Mouse (Mus musculus) forebrain, embryonic 16.5 days (tissue): ENCODE data around the gene Pgm2. TPM values are rescaled to one million over a fixed set of nuclear protein-coding genes. Genes with fewer than 3 reads are reported as not detected.

ENCODE experiments used
- ATAC-seq: fragments of 200-750 bp; cut with Nextera tagmentation; 2 replicates; pipeline ENCODE4 v1.8.0; 2017; ENCODE audit warnings: mild to moderate bottlenecking, moderate library complexity
- H3K27ac ChIP-seq: fragments of 300-500 bp; sonication (generic); 2 replicates; pipeline ENCODE4 v1.5.1; 2014; ENCODE audit warnings: low read length, control low read depth
- H3K27me3 ChIP-seq: fragments of 300-500 bp; sonication (generic); replicated peaks from 2 replicates; pipeline ENCODE4 v1.6.1; 2014; ENCODE audit warnings: low read length; ENCODE audit not compliant: control insufficient read depth, insufficient read depth
- H3K36me3 ChIP-seq: fragments of 300-500 bp; sonication (generic); 2 replicates; pipeline ENCODE4 v1.6.1; 2014; ENCODE audit not compliant: control insufficient read depth, insufficient read depth
- H3K4me1 ChIP-seq: fragments of 300-500 bp; sonication (generic); replicated peaks from 2 replicates; pipeline ENCODE4 v1.6.1; 2014; ENCODE audit warnings: low read length; ENCODE audit not compliant: control insufficient read depth, insufficient read depth
- H3K4me2 ChIP-seq: fragments of 300-500 bp; sonication (generic); 2 replicates; pipeline ENCODE4 v1.6.1; 2014; ENCODE audit warnings: mild to moderate bottlenecking, low read length, control low read depth
- H3K4me3 ChIP-seq: fragments of 300-500 bp; sonication (generic); replicated peaks from 2 replicates; pipeline ENCODE4 v1.5.1; 2014; ENCODE audit warnings: mild to moderate bottlenecking, low read length, control low read depth
- H3K9ac ChIP-seq: fragments of 300-500 bp; sonication (generic); replicated peaks from 2 replicates; pipeline ENCODE4 v1.6.1; 2014; ENCODE audit warnings: low read depth, low read length, control low read depth
- H3K9me3 ChIP-seq: fragments of 300-500 bp; sonication (generic); 2 replicates; pipeline ENCODE4 v1.6.1; 2016; ENCODE audit warnings: low read length; ENCODE audit not compliant: control insufficient read depth
- WGBS: fragments of 180-500 bp; shearing (Covaris S2); extraction: QIAGEN DNeasy Blood & Tissue Kit; methylation state at CpG from one replicate; pipeline ENCODE4 v1.1.7; 2014; 5-methylcytosine and 5-hydroxymethylcytosine counted together
- polyA plus RNA-seq: library from polyadenylated mRNA; unstranded; fragments of >200 nt; fragmentation: Nextera tagmentation; extraction: Ambion mirVana; gene quantifications from 2 replicates; pipeline ENCODE4 v1.2.1, GENCODE M21; 2015

Gene Pgm2
- polyA plus RNA-seq, 1 experiment from 2014 or later: 23.6 TPM

DNA sequence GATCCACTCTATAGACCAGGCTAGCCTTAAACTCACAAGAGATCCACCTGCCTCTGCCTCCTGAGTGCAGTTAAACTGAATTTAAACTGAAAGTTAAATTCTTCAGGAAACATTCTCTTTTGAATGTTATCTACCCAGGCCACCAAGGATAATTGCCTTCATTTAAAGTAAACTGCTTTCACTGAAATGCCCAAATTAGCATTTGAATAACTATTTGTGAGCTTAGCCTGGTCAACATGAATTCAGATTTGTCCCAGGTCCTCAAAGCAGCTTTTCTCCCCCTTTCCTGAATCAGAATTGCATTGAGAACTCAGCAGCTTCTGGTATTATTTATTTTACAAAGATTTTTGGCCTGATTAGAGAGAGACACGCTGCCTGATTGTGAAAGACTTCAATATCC, 24.4 kb downstream of the Pgm2 start:
- H3K27me3 ChIP-seq: no peaks in the 10 kb centered on the region
- H3K9ac ChIP-seq: no peak overlapping the region
- no peak overlapping the region for H3K4me3 ChIP-seq
- no peak overlapping the region for H3K27ac ChIP-seq
- 16% methylated on average over 1 of the region's 1 CpGs for WGBS
- no peaks in the 10 kb centered on the region for H3K4me1 ChIP-seq
- H3K9me3 ChIP-seq: peaks cover 11% of the 10 kb centered on the region
- no peak overlapping the region for H3K4me2 ChIP-seq
- H3K36me3 ChIP-seq: peaks cover 37% of the 10 kb centered on the region
- no peak for ATAC-seq

DNA sequence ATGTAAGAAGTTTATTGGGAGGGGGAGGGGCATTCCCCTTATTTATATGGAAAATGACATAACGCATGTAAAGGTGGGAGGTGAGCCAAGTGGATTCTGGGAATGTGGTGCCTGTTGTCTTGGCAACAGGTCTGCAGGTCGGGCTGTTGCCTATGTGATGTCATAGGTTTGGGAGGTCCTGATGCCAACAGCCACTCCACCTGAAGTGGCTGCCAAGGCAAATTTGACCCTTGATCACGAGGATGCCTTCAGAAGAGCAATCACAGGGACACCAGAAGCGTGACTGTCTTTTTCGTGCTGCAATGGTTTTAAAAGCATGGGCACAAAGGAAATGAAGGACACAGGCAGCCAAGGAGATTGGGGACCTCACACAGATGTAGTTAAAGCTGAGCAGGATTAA, 33.0 kb downstream of the Pgm2 start:
- Histone ChIP-seq H3K4me3 (no peak overlapping the region), H3K9me3 (no peaks in the 10 kb centered on the region), H3K9ac (no peak overlapping the region), H3K27me3 (no peaks in the 10 kb centered on the region), H3K27ac (no peak overlapping the region), H3K36me3 (no peaks in the 10 kb centered on the region; the same call in 1 of the 2 replicates), H3K4me2 (no peak overlapping the region), H3K4me1 (no peaks in the 10 kb centered on the region)
- WGBS: 63% methylated on average over 5 of the region's 5 CpGs
- no peak for ATAC-seq

DNA sequence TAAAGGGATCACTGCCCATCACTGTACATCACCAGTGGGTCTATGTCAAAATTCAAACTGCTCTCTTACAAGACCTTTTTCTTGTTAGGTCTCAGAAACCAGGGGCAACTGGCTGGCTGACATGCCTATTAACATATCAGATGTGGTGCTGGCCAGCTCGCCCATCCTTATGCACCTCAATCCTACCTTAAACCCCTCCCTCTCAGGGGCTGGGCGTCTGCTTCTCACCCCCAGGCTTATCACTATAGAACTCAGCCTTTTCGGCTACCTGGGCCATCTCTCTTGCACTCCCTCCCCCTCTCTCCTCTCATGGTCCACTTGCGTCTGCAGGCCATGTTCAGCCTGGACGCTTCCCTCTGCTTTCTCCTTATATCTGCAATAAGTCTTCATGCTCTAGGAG, 38.8 kb downstream of the Pgm2 start:
- H3K27ac ChIP-seq: no peak overlapping the region
- no peaks in the 10 kb centered on the region; the same call in 1 of the 2 replicates for H3K36me3 ChIP-seq
- no peaks in the 10 kb centered on the region for H3K4me1 ChIP-seq
- H3K9me3 ChIP-seq: no peaks in the 10 kb centered on the region
- H3K4me3 ChIP-seq: no peak overlapping the region
- H3K4me2 ChIP-seq: no peak overlapping the region
- WGBS: 73% methylated on average over 5 of the region's 5 CpGs
- ATAC-seq: no peak
- H3K27me3 ChIP-seq: no peaks in the 10 kb centered on the region
- no peak overlapping the region for H3K9ac ChIP-seq

GRCm38 (mm10) chr5:64133901-64134300, 41.2 kb downstream of the Pgm2 start:
- Histone ChIP-seq H3K4me3 (no peak overlapping the region), H3K27me3 (no peaks in the 10 kb centered on the region), H3K27ac (no peak overlapping the region), H3K4me2 (no peak overlapping the region), H3K9me3 (no peaks in the 10 kb centered on the region), H3K36me3 (no peaks in the 10 kb centered on the region), H3K9ac (no peak overlapping the region), H3K4me1 (no peaks in the 10 kb centered on the region)
- 87% methylated on average over 4 of the region's 4 CpGs for WGBS
- no peak for ATAC-seq

GRCm38 (mm10) chr5:64136325-64136724, 43.6 kb downstream of the Pgm2 start:
- H3K9me3 ChIP-seq: no peaks in the 10 kb centered on the region
- no peak overlapping the region for H3K4me2 ChIP-seq
- ATAC-seq: no peak
- H3K4me3 ChIP-seq: no peak overlapping the region
- no peaks in the 10 kb centered on the region for H3K27me3 ChIP-seq
- WGBS: 79% methylated on average over 5 of the region's 5 CpGs
- H3K36me3 ChIP-seq: no peaks in the 10 kb centered on the region
- H3K9ac ChIP-seq: no peak overlapping the region
- no peaks in the 10 kb centered on the region for H3K4me1 ChIP-seq
- no peak overlapping the region for H3K27ac ChIP-seq

DNA sequence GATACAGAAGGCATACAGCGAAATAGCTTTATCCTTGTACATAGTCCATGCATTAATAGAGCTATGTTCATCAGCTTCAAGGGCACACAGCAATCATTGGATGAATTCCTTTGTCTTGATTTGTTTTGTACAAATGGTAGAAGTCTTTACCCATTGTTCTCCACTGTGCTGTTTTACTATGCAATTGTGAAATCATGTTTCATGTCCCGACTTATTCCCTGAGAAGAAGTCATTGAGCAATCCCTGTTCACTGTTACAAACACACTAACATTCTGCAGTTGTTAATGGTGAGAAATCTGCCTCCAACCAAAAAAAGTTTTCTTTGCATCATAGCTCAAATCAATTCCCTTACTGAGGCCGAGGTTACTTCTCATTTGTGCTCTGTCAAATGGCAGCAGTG, 47.5 kb downstream of the Pgm2 start:
- Histone ChIP-seq H3K4me3 (no peak overlapping the region), H3K36me3 (no peaks in the 10 kb centered on the region), H3K27me3 (no peaks in the 10 kb centered on the region), H3K9ac (no peak overlapping the region), H3K9me3 (no peaks in the 10 kb centered on the region), H3K27ac (no peak overlapping the region), H3K4me1 (no peaks in the 10 kb centered on the region), H3K4me2 (no peak overlapping the region)
- 75% methylated on average over 3 of the region's 3 CpGs for WGBS
- no peak for ATAC-seq

DNA sequence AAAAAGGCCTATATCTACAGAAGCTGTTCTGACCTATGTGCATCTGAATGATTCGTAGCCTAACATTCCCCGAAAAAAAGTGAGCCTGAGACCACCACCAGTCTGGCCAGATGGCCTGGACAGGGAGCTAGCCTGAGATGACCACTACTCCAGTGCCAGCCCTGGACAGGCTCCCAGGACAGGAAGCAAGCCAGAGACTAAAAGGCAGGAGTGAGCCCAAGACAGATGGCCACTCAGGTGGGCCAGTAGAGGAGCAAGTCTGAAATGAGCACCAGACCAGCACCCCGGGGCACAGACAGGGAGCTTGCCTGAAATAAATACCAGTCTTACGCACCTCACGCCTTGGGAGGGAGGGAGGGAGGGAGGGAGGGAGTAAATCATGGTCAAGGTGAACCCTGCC, 51.6 kb downstream of the Pgm2 start:
- no peaks in the 10 kb centered on the region for H3K4me1 ChIP-seq
- 86% methylated on average over 5 of the region's 5 CpGs for WGBS
- H3K9me3 ChIP-seq: no peaks in the 10 kb centered on the region
- H3K27me3 ChIP-seq: no peaks in the 10 kb centered on the region
- H3K4me3 ChIP-seq: no peak overlapping the region
- no peak overlapping the region for H3K27ac ChIP-seq
- H3K36me3 ChIP-seq: no peaks in the 10 kb centered on the region
- no peak overlapping the region for H3K4me2 ChIP-seq
- H3K9ac ChIP-seq: no peak overlapping the region
- ATAC-seq: no peak

- Histone ChIP-seq H3K27me3 (0 out of 2 replicates have a peak, but pooled peaks cover 3% of the 10 kb centered on the region), H3K36me3 (no peaks in the 10 kb centered on the region), H3K4me3 (no peak overlapping the region), H3K4me1 (no peaks in the 10 kb centered on the region), H3K9me3 (no peaks in the 10 kb centered on the region), H3K27ac (no peak overlapping the region), H3K4me2 (no peak overlapping the region), H3K9ac (no peak overlapping the region)
- ATAC-seq: no peak
- 81% methylated on average over 10 of the region's 10 CpGs for WGBS
Measured at GRCm38 (mm10) chr5:64146384-64147005, 53.7 kb downstream of the Pgm2 start.

- H3K9me3 ChIP-seq: no peaks in the 10 kb centered on the region
- H3K27me3 ChIP-seq: 0 out of 2 replicates have a peak, but pooled peaks cover 3% of the 10 kb centered on the region
- no peak overlapping the region for H3K27ac ChIP-seq
- H3K4me3 ChIP-seq: no peak overlapping the region
- no peak for ATAC-seq
- 38% methylated on average over 17 of the region's 17 CpGs for WGBS
- no peaks in the 10 kb centered on the region for H3K36me3 ChIP-seq
- H3K4me2 ChIP-seq: no peak overlapping the region
- no peaks in the 10 kb centered on the region for H3K4me1 ChIP-seq
- H3K9ac ChIP-seq: no peak overlapping the region
Measured at GRCm38 (mm10) chr5:64149184-64150127, 56.7 kb downstream of the Pgm2 start.
